Mouse (Mus musculus): Measurements from ENCODE around the gene Chd2.

- TF ChIP-seq CTCF (IDR thresholded peaks at IDR 0.05; ENCODE audit: extremely low read depth, insufficient read length, insufficient replicate concordance, low read depth, low read length): no peak
- TF ChIP-seq POLR2A (IDR thresholded peaks at IDR 0.05; ENCODE audit: low read depth, low read length): no peak
These were observed 37.6 kb upstream of the Chd2 start for GRCm38 (mm10) chr7:73579072-73579731.

All from small intestine, adult 2 months (tissue).